Mouse (Mus musculus) liver, embryonic 14 days (tissue): ENCODE results near the gene Gm9495. TPM values are rescaled to one million over a fixed set of nuclear protein-coding genes. Genes with fewer than 3 reads are reported as not detected.

ENCODE experiments used
- polyA plus RNA-seq: library from polyadenylated mRNA; depleted of rRNA; stranded (reverse); fragments of >200 nt; gene quantifications from 2 replicates; pipeline ENCODE4 v1.2.3, GENCODE M21; 2012; rRNA removed

Gm9495 gene
- polyA plus RNA-seq, result not detected in 2 replicates

DNA sequence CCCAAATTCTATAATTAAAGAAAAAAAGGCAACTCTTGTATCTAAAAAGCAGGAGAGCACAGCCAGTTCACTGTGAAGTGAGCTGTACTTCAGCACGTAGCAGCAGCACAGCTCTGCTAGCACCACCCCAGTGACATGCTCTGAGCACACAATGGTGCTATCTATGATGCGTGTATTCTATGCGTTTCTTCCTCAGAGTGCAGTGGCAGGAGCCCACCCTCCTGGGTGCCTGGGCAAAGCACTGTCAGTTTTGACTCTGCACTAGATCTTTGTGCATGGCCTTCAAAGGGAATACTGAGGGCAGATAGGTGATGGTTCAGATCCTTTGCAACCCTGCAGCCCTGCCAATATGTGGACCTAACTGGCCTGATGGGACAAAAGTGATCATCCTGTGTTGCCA is at the start of gene Gm9495:
Gene Gm9495, minus strand, starts transcription at position 101 of the 400 bp plus-strand sequence.

Other genes starting within 250 kb of the Gm9495 start
- 5.4 and 6.1 TPM in 2 replicates for gene Zfp930, start 244.5 kb downstream of the Gm9495 start, polyA plus RNA-seq
- gene D130040H23Rik, start 182.5 kb downstream of the Gm9495 start, polyA plus RNA-seq, result 0.58 and 0.66 TPM in 2 replicates
- gene Gm7697, start 69.4 kb upstream of the Gm9495 start, polyA plus RNA-seq, result not detected in 2 replicates
- 4.2 and 5.0 TPM in 2 replicates for gene Zfp868, start 172.0 kb upstream of the Gm9495 start, polyA plus RNA-seq
- 0.27 and 0.35 TPM in 2 replicates for gene Zfp964, start 200.9 kb upstream of the Gm9495 start, polyA plus RNA-seq